Mouse (Mus musculus) midbrain, embryonic 15.5 days (tissue): ENCODE measurements around the gene C1s1. TPM values are rescaled to one million over a fixed set of nuclear protein-coding genes. Genes with fewer than 3 reads are reported as not detected.

Experiments used
- ATAC-seq: fragments of 200-750 bp; cut with Nextera tagmentation; replicated peaks from 2 replicates; pipeline ENCODE4 v1.8.0; 2017; ENCODE audit warnings: moderate TSS enrichment
- H3K27ac ChIP-seq: fragments of 300-500 bp; sonication (generic); 2 replicates; pipeline ENCODE4 v1.5.1; 2015; ENCODE audit warnings: mild to moderate bottlenecking, inconsistent platforms
- H3K27me3 ChIP-seq: fragments of 300-500 bp; sonication (generic); replicated peaks from 2 replicates; pipeline ENCODE4 v1.6.1; 2015; ENCODE audit warnings: inconsistent platforms
- H3K36me3 ChIP-seq: fragments of 300-500 bp; sonication (generic); replicated peaks from 2 replicates; pipeline ENCODE4 v1.6.1; 2015; ENCODE audit warnings: inconsistent platforms
- H3K4me1 ChIP-seq: fragments of 300-500 bp; sonication (generic); 2 replicates; pipeline ENCODE4 v1.6.1; 2015; ENCODE audit warnings: inconsistent platforms
- H3K4me2 ChIP-seq: fragments of 300-500 bp; sonication (generic); 2 replicates; pipeline ENCODE4 v1.6.1; 2015; ENCODE audit warnings: inconsistent platforms, mild to moderate bottlenecking, moderate library complexity
- H3K4me3 ChIP-seq: fragments of 300-500 bp; sonication (generic); 2 replicates; pipeline ENCODE4 v1.5.1; 2015; ENCODE audit warnings: mild to moderate bottlenecking, inconsistent platforms
- H3K9ac ChIP-seq: fragments of 300-500 bp; sonication (generic); 2 replicates; pipeline ENCODE4 v1.6.1; 2015; ENCODE audit warnings: mild to moderate bottlenecking, inconsistent platforms
- H3K9me3 ChIP-seq: fragments of 300-500 bp; sonication (generic); 2 replicates; pipeline ENCODE4 v1.6.1; 2016; ENCODE audit warnings: inconsistent platforms
- WGBS: fragments of 180-500 bp; shearing (Covaris S2); methylation state at CpG from one replicate; pipeline ENCODE4 v1.1.7; 2015; ENCODE audit warnings: mixed read lengths; 5-methylcytosine and 5-hydroxymethylcytosine counted together
- polyA plus RNA-seq: library from polyadenylated mRNA; unstranded; fragments of >200 nt; fragmentation: Nextera tagmentation; extraction: Ambion mirVana; gene quantifications from 2 replicates; pipeline ENCODE4 v1.2.1, GENCODE M21; 2015

The C1s1 gene
- polyA plus RNA-seq, 1 experiment from 2014 or later: 1.1 TPM

DNA sequence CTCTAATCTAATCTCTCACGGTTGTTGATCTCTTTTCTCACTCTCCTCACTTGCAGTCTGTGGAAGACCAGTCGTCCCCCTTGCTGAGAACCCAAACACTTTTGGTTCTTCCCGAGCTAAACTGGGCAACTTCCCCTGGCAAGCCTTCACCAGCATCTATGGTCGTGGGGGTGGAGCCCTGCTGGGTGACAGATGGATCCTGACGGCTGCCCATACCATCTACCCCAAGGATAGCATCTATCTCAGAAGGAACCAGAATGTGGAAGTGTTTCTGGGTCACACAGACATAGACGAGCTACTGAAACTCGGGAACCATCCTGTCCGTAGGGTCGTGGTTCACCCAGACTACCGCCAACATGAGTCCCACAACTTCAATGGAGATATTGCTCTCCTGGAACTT is 33.9 kb downstream of the C1s1 start:
- WGBS: 81% methylated on average over 10 of the region's 10 CpGs
- no peak overlapping the region for H3K4me3 ChIP-seq
- no peaks in the 10 kb centered on the region for H3K9me3 ChIP-seq
- no peaks in the 10 kb centered on the region for H3K4me1 ChIP-seq
- H3K4me2 ChIP-seq: no peak overlapping the region
- no peak for ATAC-seq
- H3K9ac ChIP-seq: no peak overlapping the region
- no peaks in the 10 kb centered on the region for H3K27me3 ChIP-seq
- H3K27ac ChIP-seq: no peak overlapping the region
- H3K36me3 ChIP-seq: no peaks in the 10 kb centered on the region

DNA sequence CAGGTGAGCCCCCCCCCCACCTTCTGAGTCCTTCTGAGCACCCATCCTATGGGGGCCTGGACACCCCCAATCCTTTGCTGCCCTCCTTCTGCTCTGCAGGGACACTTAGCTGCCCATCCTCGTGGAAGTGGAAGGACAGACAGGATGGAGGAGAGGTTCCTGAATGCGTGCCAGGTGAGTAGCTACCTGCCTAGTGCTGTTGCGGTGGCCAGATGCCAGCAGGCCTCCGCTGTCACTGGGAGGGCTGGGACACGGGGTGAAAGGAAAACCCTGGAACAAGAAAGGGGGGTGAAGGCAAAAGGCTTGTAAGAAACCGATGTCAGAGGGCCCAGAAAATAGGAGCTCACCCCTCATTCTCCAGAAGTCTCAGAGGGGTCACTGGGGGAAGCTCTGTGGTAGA is 35.2 kb downstream of the C1s1 start:
- Histone ChIP-seq H3K9ac (no peak overlapping the region), H3K4me3 (no peak overlapping the region), H3K9me3 (no peaks in the 10 kb centered on the region), H3K4me2 (no peak overlapping the region), H3K27me3 (no peaks in the 10 kb centered on the region), H3K36me3 (no peaks in the 10 kb centered on the region), H3K27ac (no peak overlapping the region), H3K4me1 (no peaks in the 10 kb centered on the region)
- WGBS: 83% methylated on average over 6 of the region's 6 CpGs
- ATAC-seq: no peak

DNA sequence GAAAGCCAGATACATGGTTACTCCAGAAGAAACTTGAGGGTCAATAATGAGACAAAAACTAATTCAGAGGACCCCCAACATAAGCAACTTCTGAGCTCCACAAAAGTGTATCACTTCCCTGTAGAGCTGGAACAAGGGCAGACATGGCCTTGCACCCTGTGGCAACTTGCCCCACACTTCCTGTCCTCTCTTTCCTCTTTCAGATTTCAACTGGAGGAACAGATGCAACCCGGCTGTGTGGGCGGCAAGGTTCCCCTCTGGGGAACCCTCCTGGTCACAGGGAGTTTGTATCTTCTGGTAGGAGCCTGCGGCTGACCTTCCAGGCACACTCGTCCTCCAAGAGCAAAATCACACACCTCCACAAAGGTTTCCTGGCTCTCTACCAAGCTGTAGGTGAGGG is 37.1 kb downstream of the C1s1 start:
- H3K27ac ChIP-seq: no peak overlapping the region
- H3K9me3 ChIP-seq: no peaks in the 10 kb centered on the region
- H3K36me3 ChIP-seq: no peaks in the 10 kb centered on the region
- no peak overlapping the region for H3K4me2 ChIP-seq
- WGBS: 87% methylated on average over 4 of the region's 4 CpGs
- H3K4me3 ChIP-seq: no peak overlapping the region
- H3K4me1 ChIP-seq: no peaks in the 10 kb centered on the region
- no peak overlapping the region for H3K9ac ChIP-seq
- no peaks in the 10 kb centered on the region for H3K27me3 ChIP-seq
- no peak for ATAC-seq

DNA sequence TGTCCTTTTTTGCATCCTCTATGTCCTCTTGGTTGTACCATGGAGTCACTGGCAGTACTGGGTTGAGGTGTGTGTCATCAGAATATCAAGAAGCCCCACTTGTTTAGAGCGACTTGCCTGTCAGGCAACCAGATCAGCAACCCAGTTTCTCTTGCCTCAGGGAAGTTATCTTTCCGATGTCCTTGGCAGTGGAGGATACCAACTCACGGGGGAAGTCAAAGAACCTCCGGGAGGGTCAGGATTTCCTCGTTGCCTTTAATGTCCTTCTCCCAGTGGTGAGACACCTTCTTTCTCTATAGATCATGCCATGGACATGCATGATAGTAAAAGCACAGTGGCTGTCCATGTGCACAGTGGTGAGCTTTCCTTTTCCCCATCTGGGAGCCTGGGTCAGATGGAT is 40.1 kb downstream of the C1s1 start:
- H3K27me3 ChIP-seq: no peaks in the 10 kb centered on the region
- no peak overlapping the region for H3K4me3 ChIP-seq
- no peaks in the 10 kb centered on the region for H3K9me3 ChIP-seq
- H3K27ac ChIP-seq: no peak overlapping the region
- no peak for ATAC-seq
- H3K36me3 ChIP-seq: no peaks in the 10 kb centered on the region
- 92% methylated on average over 5 of the region's 5 CpGs for WGBS
- H3K4me2 ChIP-seq: no peak overlapping the region
- H3K4me1 ChIP-seq: no peaks in the 10 kb centered on the region
- no peak overlapping the region for H3K9ac ChIP-seq

DNA sequence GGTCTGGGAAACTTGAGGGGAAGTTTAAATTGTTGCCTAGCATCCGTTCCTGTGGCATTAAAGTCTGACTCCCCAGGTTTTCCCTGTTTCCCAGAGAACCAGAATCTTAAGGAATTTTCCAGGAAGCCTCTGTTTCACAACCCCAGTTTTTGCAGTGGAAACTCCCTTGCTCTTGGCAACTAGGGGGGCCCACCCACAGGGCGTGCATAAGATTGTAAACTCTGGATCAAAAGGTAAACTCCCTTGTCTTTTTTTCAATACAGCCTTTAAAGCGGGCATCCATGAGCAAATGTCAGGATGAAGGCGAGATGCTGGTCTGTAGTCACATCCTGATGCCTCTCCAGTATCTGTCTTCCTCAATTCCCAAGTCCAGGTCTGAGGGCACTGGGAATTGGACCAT is 40.7 kb downstream of the C1s1 start:
- H3K36me3 ChIP-seq: no peaks in the 10 kb centered on the region
- H3K27ac ChIP-seq: no peak overlapping the region
- 83% methylated on average over 4 of the region's 4 CpGs for WGBS
- no peaks in the 10 kb centered on the region for H3K9me3 ChIP-seq
- H3K4me2 ChIP-seq: no peak overlapping the region
- no peak overlapping the region for H3K4me3 ChIP-seq
- no peak for ATAC-seq
- no peaks in the 10 kb centered on the region for H3K27me3 ChIP-seq
- no peaks in the 10 kb centered on the region for H3K4me1 ChIP-seq
- no peak overlapping the region for H3K9ac ChIP-seq

DNA sequence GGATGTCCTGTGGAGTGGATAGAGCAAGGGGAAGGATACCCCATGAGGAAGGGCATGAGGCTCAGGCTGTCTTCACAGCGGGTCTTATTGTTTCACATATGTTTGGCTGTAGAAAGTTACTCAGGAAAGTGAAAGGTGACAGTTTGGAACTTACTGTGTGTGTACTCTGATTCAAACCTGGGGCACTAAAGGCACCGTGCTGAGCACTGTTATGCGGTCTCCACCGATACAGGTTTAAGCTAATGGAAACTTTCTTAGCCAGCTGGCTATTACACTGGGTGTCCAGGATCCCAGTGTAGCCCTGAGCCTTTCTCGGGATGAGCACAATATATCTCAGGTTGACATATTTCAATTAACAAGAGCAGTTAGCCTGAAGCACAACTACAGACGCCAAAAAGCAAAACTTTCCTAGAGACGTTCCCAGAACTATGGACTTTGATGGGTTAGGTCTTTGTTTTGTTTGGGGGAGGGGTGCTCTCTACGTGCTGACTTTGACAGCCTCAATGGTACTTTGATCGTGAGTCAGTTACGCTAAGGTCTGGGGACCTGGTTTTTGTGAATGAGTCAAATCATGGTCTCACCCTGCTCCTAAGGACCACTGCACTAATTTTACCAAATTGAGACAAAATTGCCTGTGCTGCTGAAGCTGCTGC is 42.1 kb downstream of the C1s1 start:
- no peak for ATAC-seq
- 40% methylated on average over 10 of the region's 10 CpGs for WGBS
- H3K4me3 ChIP-seq: no peak overlapping the region
- H3K27ac ChIP-seq: no peak overlapping the region
- H3K27me3 ChIP-seq: no peaks in the 10 kb centered on the region
- no peak overlapping the region for H3K4me2 ChIP-seq
- no peaks in the 10 kb centered on the region for H3K36me3 ChIP-seq
- H3K4me1 ChIP-seq: no peaks in the 10 kb centered on the region
- no peak overlapping the region for H3K9ac ChIP-seq
- H3K9me3 ChIP-seq: no peaks in the 10 kb centered on the region

DNA sequence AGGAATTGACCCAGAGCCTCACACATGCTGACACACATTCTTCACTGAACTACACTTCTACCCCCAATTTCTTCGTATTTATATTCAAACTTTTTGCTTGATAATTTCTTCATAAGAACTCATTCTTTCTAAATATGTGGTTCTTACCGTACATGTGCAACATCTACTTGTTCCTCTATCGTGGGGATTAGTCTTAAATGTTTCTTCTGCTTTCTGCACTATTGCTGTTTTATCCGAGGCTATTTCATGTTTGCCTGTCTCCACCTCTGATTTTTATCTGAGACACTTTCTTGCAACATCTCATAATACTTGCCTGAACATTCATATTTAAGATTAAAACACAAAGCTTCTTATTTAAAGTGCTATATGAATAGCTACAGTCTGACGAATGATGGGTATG is 46.1 kb downstream of the C1s1 start:
- H3K36me3 ChIP-seq: no peaks in the 10 kb centered on the region
- WGBS: 94% methylated on average over 5 of the region's 5 CpGs

DNA sequence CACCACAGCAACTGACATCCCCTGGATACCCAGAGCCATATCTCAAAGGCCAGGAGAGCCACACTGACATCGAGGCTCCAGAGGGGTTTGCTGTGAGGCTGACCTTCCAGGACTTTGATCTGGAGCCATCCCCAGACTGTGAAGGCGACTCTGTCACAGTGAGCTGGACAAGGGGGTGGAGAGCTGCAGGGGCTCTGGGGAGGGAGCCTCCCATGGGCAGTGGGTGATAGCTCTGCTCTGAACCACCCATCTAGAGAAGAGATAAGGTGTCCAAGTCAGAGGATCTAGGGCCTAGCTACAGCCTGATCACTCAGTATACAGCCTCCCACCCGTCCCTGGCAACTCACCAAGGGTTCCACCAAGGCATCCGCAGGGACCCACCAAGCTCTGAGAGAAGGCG is 48.3 kb downstream of the C1s1 start:
- WGBS: 83% methylated on average over 5 of the region's 5 CpGs
- Histone ChIP-seq H3K9me3 (no peaks in the 10 kb centered on the region), H3K4me2 (no peak overlapping the region), H3K27me3 (no peaks in the 10 kb centered on the region), H3K4me1 (no peaks in the 10 kb centered on the region), H3K4me3 (no peak overlapping the region), H3K27ac (no peak overlapping the region), H3K9ac (no peak overlapping the region), H3K36me3 (no peaks in the 10 kb centered on the region)
- no peak for ATAC-seq

More for the DNA sequence above, 46.1 kb downstream of the C1s1 start:
- no peak overlapping the region for H3K9ac ChIP-seq
- H3K27me3 ChIP-seq: no peaks in the 10 kb centered on the region
- ATAC-seq: no peak
- no peak overlapping the region for H3K27ac ChIP-seq
- no peaks in the 10 kb centered on the region for H3K9me3 ChIP-seq
- no peaks in the 10 kb centered on the region for H3K4me1 ChIP-seq
- H3K4me2 ChIP-seq: no peak overlapping the region
- H3K4me3 ChIP-seq: no peak overlapping the region

DNA sequence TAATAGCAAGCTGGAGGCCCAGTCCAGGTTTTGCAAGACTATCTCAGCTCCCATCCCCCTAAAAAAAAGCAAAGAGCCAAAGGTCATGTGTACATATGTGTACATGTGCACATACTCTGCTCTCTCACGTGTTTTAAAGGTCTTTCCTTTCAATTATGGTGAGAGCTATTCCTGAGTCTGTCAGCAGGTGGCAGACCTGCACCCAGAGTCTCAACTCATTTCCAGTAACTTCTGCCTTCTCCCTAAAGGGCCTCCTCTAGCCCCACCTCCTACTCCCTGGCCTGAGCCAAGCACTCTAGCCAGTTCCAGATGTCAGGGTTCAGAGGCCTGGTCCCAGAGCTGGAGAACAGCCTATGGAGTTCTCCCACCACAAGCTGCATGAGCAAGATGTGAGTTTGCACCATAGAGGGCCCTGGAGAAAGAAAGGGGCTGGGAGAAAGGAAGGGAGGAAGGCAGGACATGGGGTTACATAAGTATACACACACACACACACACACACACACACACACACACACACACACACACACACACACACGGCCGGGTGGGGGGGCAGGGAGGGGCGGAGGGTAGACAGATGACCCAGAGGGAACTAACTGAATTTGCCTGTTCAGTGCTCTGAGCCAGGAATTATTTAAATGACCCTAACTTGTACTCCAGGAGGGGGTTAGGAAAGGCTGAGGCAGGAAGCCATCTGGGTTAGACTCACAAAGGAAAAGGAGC is 49.2 kb downstream of the C1s1 start, which contains the start of gene C1rl:
Gene C1rl (plus strand): TSS at position 272 of the 720 bp plus-strand sequence.
- peak; percentile 66 for ATAC-seq
- Histone ChIP-seq H3K4me2 (no peak within 1 kb of the TSS), H3K27me3 (no peaks in the 10 kb centered on the region), H3K4me3 (no peak within 1 kb of the TSS), H3K9me3 (no peaks in the 10 kb centered on the region), H3K27ac (no peak within 1 kb of the TSS), H3K9ac (no peak within 1 kb of the TSS), H3K36me3 (no peaks in the 10 kb centered on the region), H3K4me1 (no peaks in the 10 kb centered on the region)
- WGBS: 44% methylated on average over 4 of the region's 4 CpGs

DNA sequence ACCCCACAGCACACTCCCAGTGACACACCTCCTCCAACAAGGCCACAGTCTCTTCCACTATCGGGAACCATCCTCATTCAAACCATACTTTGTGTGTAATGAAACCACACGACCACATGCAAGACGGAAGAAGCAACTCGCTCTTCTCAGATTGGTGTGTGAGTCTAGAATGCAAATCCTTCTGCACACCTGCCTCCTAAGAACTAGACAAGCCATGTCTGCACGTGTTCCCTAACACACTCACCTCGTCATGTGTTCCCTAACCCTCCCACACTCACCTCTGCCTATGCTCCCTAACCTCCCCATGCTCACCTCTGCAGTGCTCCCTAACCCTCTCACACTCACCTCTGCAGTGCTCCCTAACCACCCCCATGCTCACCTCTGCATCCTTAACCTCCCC is 50.7 kb downstream of the C1s1 start:
- Histone ChIP-seq H3K4me2 (no peak overlapping the region), H3K4me1 (no peaks in the 10 kb centered on the region), H3K9ac (no peak overlapping the region), H3K9me3 (no peaks in the 10 kb centered on the region), H3K36me3 (no peaks in the 10 kb centered on the region), H3K4me3 (no peak overlapping the region), H3K27ac (no peak overlapping the region), H3K27me3 (no peaks in the 10 kb centered on the region)
- no peak for ATAC-seq
- WGBS: 82% methylated on average over 6 of the region's 6 CpGs

DNA sequence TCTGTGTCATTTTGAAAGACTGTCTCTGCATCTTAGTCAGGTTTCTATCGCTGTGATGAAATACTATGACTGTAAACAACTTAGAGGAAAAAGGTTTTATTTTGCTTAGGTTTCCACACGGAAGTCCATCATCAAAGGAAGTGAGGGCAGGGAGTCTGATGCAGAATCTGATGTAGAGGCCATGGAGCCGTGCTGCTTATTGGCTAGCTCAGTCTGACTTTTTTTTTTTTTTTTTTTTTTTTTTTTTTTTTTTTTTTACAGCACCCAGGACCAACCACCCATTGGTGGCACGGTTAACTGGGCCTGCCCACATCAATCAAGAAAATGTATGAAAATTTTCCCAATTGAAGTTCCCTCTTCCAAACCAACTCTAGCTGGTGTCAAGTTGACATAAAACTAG is 53.2 kb downstream of the C1s1 start:
- Histone ChIP-seq H3K27me3 (no peaks in the 10 kb centered on the region), H3K4me1 (no peaks in the 10 kb centered on the region), H3K36me3 (no peaks in the 10 kb centered on the region), H3K4me3 (no peak overlapping the region), H3K27ac (no peak overlapping the region), H3K9ac (no peak overlapping the region), H3K9me3 (no peaks in the 10 kb centered on the region), H3K4me2 (no peak overlapping the region)
- no peak for ATAC-seq
- WGBS: 81% methylated on average over 4 of the region's 4 CpGs

DNA sequence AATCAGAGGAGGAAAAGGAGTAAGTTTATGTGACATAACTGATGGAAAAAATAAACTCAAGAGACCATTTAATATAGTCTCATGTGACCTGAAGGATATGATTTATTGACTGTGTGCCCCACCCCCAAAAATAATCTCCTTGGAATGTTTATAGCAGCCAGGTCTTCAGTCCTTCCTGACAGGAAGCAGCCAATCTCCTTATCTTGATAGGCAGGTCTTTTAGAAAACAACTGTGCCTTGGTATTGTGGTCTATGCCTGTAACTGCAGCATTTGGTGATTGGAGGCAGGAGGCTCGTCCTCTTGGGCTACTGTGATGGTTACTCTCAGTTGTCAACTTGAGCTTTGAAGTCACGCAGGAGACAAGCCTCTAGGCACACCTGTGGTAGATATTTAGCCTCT is 54.6 kb downstream of the C1s1 start:
- H3K9ac ChIP-seq: no peak overlapping the region
- no peak for ATAC-seq
- WGBS: 70% methylated on average over 2 of the region's 2 CpGs

More for the DNA sequence above, 54.6 kb downstream of the C1s1 start:
- Histone ChIP-seq H3K4me3 (no peak overlapping the region), H3K4me1 (no peaks in the 10 kb centered on the region), H3K27me3 (no peaks in the 10 kb centered on the region), H3K9me3 (no peaks in the 10 kb centered on the region), H3K27ac (no peak overlapping the region), H3K4me2 (no peak overlapping the region), H3K36me3 (no peaks in the 10 kb centered on the region)
